Mouse (Mus musculus): ENCODE measurements around the gene Fam71e1.

DNA sequence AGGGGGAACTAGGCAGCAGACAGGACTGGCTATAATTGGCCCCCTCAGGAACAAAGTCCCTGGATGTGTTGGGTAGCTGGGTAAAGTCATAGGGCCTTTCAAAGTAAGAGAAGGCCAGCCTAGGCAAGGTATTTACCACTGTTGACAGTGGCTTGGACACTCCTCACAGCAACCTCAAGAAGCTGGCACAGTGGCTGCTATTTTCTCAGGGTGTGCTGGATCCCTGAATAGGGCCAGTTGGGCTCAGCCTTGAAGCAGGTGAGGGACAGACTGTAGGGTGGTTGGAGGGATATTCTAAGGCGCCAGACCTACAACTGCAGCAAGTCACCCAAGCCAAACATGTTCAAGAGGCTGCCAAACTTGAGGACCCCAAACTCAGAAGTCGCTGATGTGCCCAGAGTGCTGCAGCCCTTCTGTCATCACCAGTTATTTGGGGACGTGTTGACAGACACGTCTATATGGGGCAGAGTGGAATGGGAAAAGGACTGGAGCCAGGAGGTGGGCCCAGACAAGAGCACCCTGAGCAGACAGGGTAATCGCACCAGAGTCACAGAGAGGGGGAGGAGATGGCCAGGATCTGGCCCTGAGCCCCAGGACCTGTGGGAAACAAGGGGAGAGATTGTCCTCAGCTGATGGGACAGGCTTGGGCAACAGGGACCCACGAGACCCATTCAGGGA lies 24.4 kb upstream of the Fam71e1 start:
- no peak for TF ChIP-seq POLR2A (IDR thresholded peaks at IDR 0.05; ENCODE audit: control insufficient read depth, extremely low read depth, insufficient read depth, low read length, poor library complexity)
- TF ChIP-seq CTCF (IDR thresholded peaks at IDR 0.05; ENCODE audit: borderline replicate concordance, control insufficient read depth, extremely low read depth, insufficient read depth, low read length, poor library complexity): no peak
